Mouse (Mus musculus) CD4-positive, CD25-positive, alpha-beta regulatory T cell, adult 9 weeks (primary cell): ENCODE measurements around the gene Tppp2. TPM values are rescaled to one million over a fixed set of nuclear protein-coding genes. Genes with fewer than 3 reads are reported as not detected.

ENCODE experiments used
- polyA plus RNA-seq: library from polyadenylated mRNA; unstranded; fragments of 100-300 nt; shearing (Covaris generic); gene quantifications from one replicate; pipeline ENCODE4 v1.2.1, GENCODE M21; 2017

Gene Tppp2
- polyA plus RNA-seq = not detected

DNA sequence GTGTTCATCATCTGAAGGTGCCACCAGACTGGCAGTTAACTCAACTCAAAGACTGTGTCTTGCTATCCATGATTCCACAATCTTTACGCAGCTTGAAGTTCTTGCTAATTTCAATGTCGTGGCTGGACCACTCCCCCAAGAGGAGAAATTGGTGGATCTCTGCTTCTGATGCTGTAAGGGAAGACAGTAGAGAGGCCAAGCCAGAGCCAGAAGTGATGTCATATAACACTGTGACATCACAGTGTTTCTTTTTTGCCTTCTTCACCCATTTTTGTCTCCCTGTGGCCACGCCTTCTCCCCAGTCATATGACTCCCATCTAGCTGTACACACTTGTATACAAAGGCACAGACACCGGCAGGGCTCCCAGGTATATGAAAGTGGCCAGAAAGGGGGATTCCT lies at the start of gene Tppp2:
Gene Tppp2 (plus strand): TSS at position 301 of the 400 bp plus-strand sequence.

GRCm38 (mm10) chr14:51884598-51885331 lies 33.5 kb upstream of the Tppp2 start, which contains the start of gene Mettl17:
TSS of gene Mettl17 (plus strand) at chr14:51884842.

GRCm38 (mm10) chr14:51892191-51892939 lies 25.9 kb upstream of the Tppp2 start, which contains the start of gene Slc39a2:
TSS of gene Slc39a2 (plus strand) at chr14:51892889.

GRCm38 (mm10) chr14:51913960-51914762 lies 4.1 kb upstream of the Tppp2 start, which contains the start of gene Ndrg2:
TSS of gene Ndrg2 (minus strand) at chr14:51914158.

GRCm38 (mm10) chr14:51922571-51922865 lies 4.3 kb downstream of the Tppp2 start, which contains the start of gene Rnase13:
TSS of gene Rnase13 (minus strand) at chr14:51922773.

Other genes starting within 250 kb of the Tppp2 start
- not detected for gene Gm17079, start 223.0 kb upstream of the Tppp2 start, polyA plus RNA-seq
- gene Gm5800, start 201.2 kb upstream of the Tppp2 start, polyA plus RNA-seq = not detected
- not detected for gene Ang4, start 144.8 kb upstream of the Tppp2 start, polyA plus RNA-seq
- not detected for gene AY358078, start 118.4 kb upstream of the Tppp2 start, polyA plus RNA-seq
- not detected for gene Ear6, start 64.7 kb upstream of the Tppp2 start, polyA plus RNA-seq
- 124 TPM for gene Mettl17, start 33.6 kb upstream of the Tppp2 start, polyA plus RNA-seq
- 0.50 TPM for gene Slc39a2, start 25.5 kb upstream of the Tppp2 start, polyA plus RNA-seq
- 50.3 TPM for gene Ndrg2, start 4.3 kb upstream of the Tppp2 start, polyA plus RNA-seq
- not detected for gene Rnase13, start 4.3 kb downstream of the Tppp2 start, polyA plus RNA-seq
- 1.3 TPM for gene Arhgef40, start 66.3 kb downstream of the Tppp2 start, polyA plus RNA-seq
- not detected for gene Tmem253, start 97.2 kb downstream of the Tppp2 start, polyA plus RNA-seq
- 4.4 TPM for gene Zfp219, start 102.3 kb downstream of the Tppp2 start, polyA plus RNA-seq
- gene Olfr221, start 124.0 kb downstream of the Tppp2 start, polyA plus RNA-seq = not detected
- 478 TPM for gene Hnrnpc, start 185.6 kb downstream of the Tppp2 start, polyA plus RNA-seq
- 6.6 TPM for gene Rpgrip1, start 192.3 kb downstream of the Tppp2 start, polyA plus RNA-seq